Mouse (Mus musculus): Measurements from ENCODE around the gene Olfr1133. TPM values are rescaled to one million over a fixed set of nuclear protein-coding genes. Genes with fewer than 3 reads are reported as not detected.
"Not testable (repeated sequence)": the region's sequence is repeated elsewhere in the genome, so short reads cannot be mapped to it uniquely, and the experiment has no call there.

Gene Olfr1133
- not detected in 2 replicates for polyA plus RNA-seq (2016; fragmentation: Nextera tagmentation; extraction: Ambion mirVana)

DNA sequence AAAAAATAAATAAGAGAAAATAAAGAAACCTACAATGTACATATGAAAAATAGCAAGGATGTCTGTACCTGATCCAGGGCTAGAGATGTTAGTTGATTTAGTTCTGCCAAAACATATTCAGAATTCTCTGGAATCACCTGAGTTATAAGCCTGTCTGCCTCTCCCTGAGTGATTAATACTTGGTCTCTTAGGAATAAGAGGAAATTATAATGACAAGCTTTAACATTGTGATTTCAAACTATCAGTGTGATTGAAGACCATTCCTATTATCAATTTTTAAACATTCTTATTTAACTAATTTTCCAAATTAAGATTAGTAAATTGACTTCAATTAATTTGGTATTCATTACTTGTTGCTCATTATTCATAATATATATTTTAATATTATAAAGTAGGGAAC lies at the start of gene Olfr1133:
Gene Olfr1133 (minus strand): TSS at position 101 of the 400 bp plus-strand sequence.
- no peak for DNase-seq (ENCODE audit: low spot score)
- no peak within 1 kb of the TSS for H3K27ac ChIP-seq
- H3K27me3 ChIP-seq (ENCODE audit: low read depth, poor library complexity, severe bottlenecking): no peaks in the 10 kb centered on the region
- no peaks in the 10 kb centered on the region for H3K36me3 ChIP-seq
- H3K4me3 ChIP-seq: no peak within 1 kb of the TSS
- H3K4me1 ChIP-seq: no peaks in the 10 kb centered on the region
- H3K9me3 ChIP-seq (replicated peaks): no peaks in the 10 kb centered on the region

DNA sequence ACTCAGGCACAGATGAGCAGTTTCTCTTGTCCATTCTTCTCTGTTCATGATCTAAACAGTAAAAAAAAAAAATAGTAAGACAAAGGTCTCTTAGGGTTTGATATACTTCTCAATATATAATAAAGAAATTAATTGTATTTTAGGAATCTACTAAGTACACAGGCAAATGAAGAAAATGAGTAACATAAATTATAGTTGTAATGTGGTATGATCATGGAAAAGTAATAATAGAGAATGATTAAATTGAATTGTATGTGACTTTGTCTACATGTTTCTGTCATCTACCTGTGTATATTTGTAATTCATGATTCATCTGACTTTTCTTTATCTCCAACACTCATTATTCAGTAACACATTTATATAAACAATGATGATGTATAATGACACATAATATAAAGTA lies 46.7 kb upstream of the Olfr1133 start, which contains the start of gene Olfr1136:
Gene Olfr1136 (minus strand): TSS at position 101 of the 400 bp plus-strand sequence.
- H3K27me3 ChIP-seq (ENCODE audit: low read depth, poor library complexity, severe bottlenecking): no peaks in the 10 kb centered on the region
- H3K36me3 ChIP-seq: no peaks in the 10 kb centered on the region
- no peak within 1 kb of the TSS for H3K27ac ChIP-seq
- no peak within 1 kb of the TSS for H3K4me3 ChIP-seq
- no peaks in the 10 kb centered on the region for H3K4me1 ChIP-seq
- H3K9me3 ChIP-seq (replicated peaks): no peaks in the 10 kb centered on the region
- no peak for DNase-seq (ENCODE audit: low spot score)

DNA sequence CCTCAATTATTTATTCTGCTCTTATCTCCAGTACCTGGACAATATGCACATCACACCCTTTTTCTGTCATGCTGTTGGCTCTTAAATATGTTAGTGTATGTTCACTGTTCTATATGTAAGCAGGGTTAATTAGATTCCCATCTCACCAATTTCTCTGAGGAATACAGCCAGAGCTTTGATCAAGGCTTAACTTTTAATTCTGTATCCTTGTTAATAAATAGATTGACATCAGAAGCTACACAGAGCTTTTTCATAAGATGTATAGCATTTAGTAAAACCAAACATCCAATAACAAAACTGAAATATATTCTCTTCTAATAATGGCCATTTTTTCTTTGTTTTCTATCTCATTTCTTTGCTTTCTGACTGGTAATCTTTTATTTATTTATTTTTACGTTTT lies 26.4 kb upstream of the Olfr1133 start, which contains the start of gene Olfr1135:
Gene Olfr1135 (minus strand): TSS at position 101 of the 400 bp plus-strand sequence.
- 38% methylated on average over 1 of the region's 1 CpGs for WGBS
- H3K36me3 ChIP-seq: no peaks in the 10 kb centered on the region
- no peak within 1 kb of the TSS for H3K4me3 ChIP-seq
- no peaks in the 10 kb centered on the region for H3K9me3 ChIP-seq (replicated peaks)
- no peaks in the 10 kb centered on the region for H3K4me1 ChIP-seq
- DNase-seq (ENCODE audit: low spot score): no peak
- no peaks in the 10 kb centered on the region for H3K27me3 ChIP-seq (ENCODE audit: low read depth, poor library complexity, severe bottlenecking)
- no peak within 1 kb of the TSS for H3K27ac ChIP-seq

DNA sequence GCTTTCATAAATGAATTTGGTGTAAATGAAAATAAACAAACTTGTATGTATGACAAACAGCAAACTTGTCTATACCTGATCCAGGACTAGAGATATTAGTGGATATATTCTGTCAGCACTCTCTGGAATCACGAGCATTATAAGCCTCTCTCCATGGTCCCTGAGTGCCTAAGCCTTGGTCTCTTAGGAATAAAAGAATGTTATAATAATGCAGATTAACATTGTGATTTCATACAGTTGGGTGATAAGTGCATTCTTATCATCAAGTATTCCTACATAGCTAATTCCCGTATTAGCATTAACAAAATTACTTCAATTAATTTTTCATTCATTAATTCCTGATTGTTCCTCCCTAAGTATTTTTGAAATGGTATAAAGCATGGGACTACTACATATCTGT lies 11.2 kb upstream of the Olfr1133 start, which contains the start of gene Olfr1134:
Gene Olfr1134 (minus strand): TSS at position 101 of the 400 bp plus-strand sequence.
- H3K9me3 ChIP-seq (replicated peaks): no peaks in the 10 kb centered on the region
- H3K36me3 ChIP-seq: no peaks in the 10 kb centered on the region
- 90% methylated on average over 2 of the region's 2 CpGs for WGBS
- DNase-seq (ENCODE audit: low spot score): no peak
- no peaks in the 10 kb centered on the region for H3K4me1 ChIP-seq
- H3K27me3 ChIP-seq (ENCODE audit: low read depth, poor library complexity, severe bottlenecking): no peaks in the 10 kb centered on the region
- H3K4me3 ChIP-seq: no peak within 1 kb of the TSS
- no peak within 1 kb of the TSS for H3K27ac ChIP-seq

DNA sequence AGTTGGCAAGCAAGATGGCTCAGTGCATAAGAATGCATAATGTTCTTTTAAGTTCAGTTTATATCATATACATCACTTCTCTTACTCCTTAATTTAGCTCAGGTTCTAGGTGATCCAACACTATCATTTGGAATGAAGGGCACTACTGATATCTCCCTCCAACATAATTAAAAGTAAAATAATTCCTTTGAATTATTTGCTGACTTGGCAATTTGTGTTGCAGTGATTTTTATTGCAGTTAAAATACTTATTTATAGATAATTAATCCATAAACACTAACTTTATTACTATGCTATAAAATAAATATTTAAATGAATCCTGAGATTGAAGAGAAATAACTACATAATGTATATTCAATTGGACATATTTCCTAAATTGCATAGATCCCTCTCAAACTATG lies 4.7 kb downstream of the Olfr1133 start:
- Histone ChIP-seq H3K4me1 (no peaks in the 10 kb centered on the region), H3K27me3 (ENCODE audit: low read depth, poor library complexity, severe bottlenecking) (no peaks in the 10 kb centered on the region), H3K36me3 (no peaks in the 10 kb centered on the region), H3K9me3 (replicated peaks) (no peaks in the 10 kb centered on the region), H3K27ac (no peak overlapping the region), H3K4me3 (no peak overlapping the region)
- DNase-seq (ENCODE audit: low spot score): no peak

DNA sequence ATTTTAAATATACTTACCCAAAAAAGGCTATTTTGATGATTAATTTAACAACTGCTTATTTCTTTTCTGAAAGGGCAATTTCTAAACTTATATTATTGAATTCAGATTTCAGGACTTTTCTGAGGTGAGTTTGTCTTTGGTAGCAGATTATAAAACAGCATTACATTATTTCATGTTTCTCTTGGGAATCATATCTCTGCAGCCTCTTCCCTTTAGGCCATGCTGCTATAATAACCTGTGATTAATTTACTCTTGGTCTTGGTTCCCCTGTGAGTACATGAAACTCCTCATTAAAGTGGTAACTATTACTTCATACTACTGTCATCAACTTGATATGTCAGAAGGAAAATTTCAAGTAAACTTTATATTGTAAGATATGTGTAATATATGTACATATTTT lies 9.7 kb downstream of the Olfr1133 start, which contains the start of gene Olfr1132:
Gene Olfr1132 (minus strand): TSS at position 101 of the 400 bp plus-strand sequence.
- Histone ChIP-seq H3K4me1 (no peaks in the 10 kb centered on the region), H3K9me3 (replicated peaks) (no peaks in the 10 kb centered on the region), H3K27me3 (ENCODE audit: low read depth, poor library complexity, severe bottlenecking) (no peaks in the 10 kb centered on the region), H3K27ac (no peak within 1 kb of the TSS), H3K4me3 (no peak within 1 kb of the TSS), H3K36me3 (no peaks in the 10 kb centered on the region)
- DNase-seq (ENCODE audit: low spot score): no peak

DNA sequence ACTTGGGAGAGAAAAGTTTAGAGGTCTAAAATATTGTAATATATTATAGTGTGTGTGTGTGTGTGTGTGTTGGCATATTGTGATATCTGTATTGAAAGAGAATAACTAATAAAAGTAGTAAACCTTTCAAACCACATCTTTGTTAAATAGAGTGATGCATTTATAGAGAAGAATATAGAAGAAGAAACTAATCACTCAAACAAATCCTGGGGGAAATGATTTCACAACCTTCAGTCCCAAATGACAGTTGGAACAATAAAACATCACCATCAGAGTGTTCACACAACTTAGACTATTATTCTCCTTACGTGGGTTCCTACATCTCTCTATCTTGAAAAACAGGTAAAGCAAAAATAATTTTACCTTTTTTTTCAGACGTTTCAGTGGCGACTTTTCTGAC lies 20.4 kb downstream of the Olfr1133 start, which contains the start of gene Olfr1131:
Gene Olfr1131 (plus strand): TSS at position 301 of the 400 bp plus-strand sequence.
- H3K4me1 ChIP-seq: no peaks in the 10 kb centered on the region
- no peaks in the 10 kb centered on the region for H3K9me3 ChIP-seq (replicated peaks)
- H3K36me3 ChIP-seq: no peaks in the 10 kb centered on the region
- no peak for DNase-seq (ENCODE audit: low spot score)
- H3K27ac ChIP-seq: no peak within 1 kb of the TSS
- no peak within 1 kb of the TSS for H3K4me3 ChIP-seq
- H3K27me3 ChIP-seq (ENCODE audit: low read depth, poor library complexity, severe bottlenecking): no peaks in the 10 kb centered on the region
- WGBS: 72% methylated on average over 3 of the region's 3 CpGs

DNA sequence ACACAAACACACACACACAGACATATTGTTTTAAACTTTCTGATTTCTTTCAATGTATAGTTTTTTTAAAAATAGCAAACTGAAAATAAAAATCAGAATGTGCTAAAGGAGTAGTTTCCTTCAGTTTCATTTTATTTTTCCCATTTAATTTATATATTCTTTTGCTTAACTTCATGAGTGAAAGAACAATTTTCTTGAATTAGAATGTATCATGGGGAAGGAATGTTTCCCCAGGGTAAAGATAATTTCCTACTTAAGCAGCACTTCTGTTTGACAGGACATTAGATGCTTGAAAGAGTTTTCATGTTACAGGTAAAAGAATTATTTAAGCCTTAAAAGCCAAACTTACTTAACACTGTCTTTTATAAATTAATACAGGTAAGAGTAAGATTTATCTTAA lies 41.3 kb downstream of the Olfr1133 start, which contains the start of gene Olfr1130:
Gene Olfr1130 (plus strand): TSS at position 301 of the 400 bp plus-strand sequence.
- not testable (repeated sequence) for H3K4me1 ChIP-seq; DNase-seq (ENCODE audit: low spot score); H3K27me3 ChIP-seq (ENCODE audit: low read depth, poor library complexity, severe bottlenecking); H3K27ac ChIP-seq; H3K36me3 ChIP-seq; H3K4me3 ChIP-seq; H3K9me3 ChIP-seq (replicated peaks)

Other genes starting within 250 kb of the Olfr1133 start
- not detected in 2 replicates for gene Olfr1123, start 230.7 kb downstream of the Olfr1133 start, polyA plus RNA-seq (2016; fragmentation: Nextera tagmentation; extraction: Ambion mirVana)
- 0.06 and 0.11 TPM in 2 replicates for gene Olfr1124, start 217.1 kb downstream of the Olfr1133 start, polyA plus RNA-seq (2016; fragmentation: Nextera tagmentation; extraction: Ambion mirVana)
- not detected in 2 replicates for gene Olfr1126, start 193.4 kb downstream of the Olfr1133 start, polyA plus RNA-seq (2016; fragmentation: Nextera tagmentation; extraction: Ambion mirVana)
- gene Pramel7, start 150.3 kb downstream of the Olfr1133 start, polyA plus RNA-seq (2016; fragmentation: Nextera tagmentation; extraction: Ambion mirVana): not detected in 2 replicates
- not detected in 2 replicates for gene Pramel6, start 140.8 kb downstream of the Olfr1133 start, polyA plus RNA-seq (2016; fragmentation: Nextera tagmentation; extraction: Ambion mirVana)
- gene Olfr153, start 115.6 kb downstream of the Olfr1133 start, polyA plus RNA-seq (2016; fragmentation: Nextera tagmentation; extraction: Ambion mirVana): not detected in 2 replicates
- gene Olfr1128, start 101.8 kb downstream of the Olfr1133 start, polyA plus RNA-seq (2016; fragmentation: Nextera tagmentation; extraction: Ambion mirVana): not detected in 2 replicates
- not detected in 2 replicates for gene Olfr1129, start 73.5 kb downstream of the Olfr1133 start, polyA plus RNA-seq (2016; fragmentation: Nextera tagmentation; extraction: Ambion mirVana)
- not detected in 2 replicates for gene Olfr1130, start 41.2 kb downstream of the Olfr1133 start, polyA plus RNA-seq (2016; fragmentation: Nextera tagmentation; extraction: Ambion mirVana)
- not detected in 2 replicates for gene Olfr1131, start 20.3 kb downstream of the Olfr1133 start, polyA plus RNA-seq (2016; fragmentation: Nextera tagmentation; extraction: Ambion mirVana)
- gene Olfr1132, start 9.8 kb downstream of the Olfr1133 start, polyA plus RNA-seq (2016; fragmentation: Nextera tagmentation; extraction: Ambion mirVana): not detected in 2 replicates
- not detected in 2 replicates for gene Olfr1134, start 11.1 kb upstream of the Olfr1133 start, polyA plus RNA-seq (2016; fragmentation: Nextera tagmentation; extraction: Ambion mirVana)
- not detected in 2 replicates for gene Olfr1135, start 26.3 kb upstream of the Olfr1133 start, polyA plus RNA-seq (2016; fragmentation: Nextera tagmentation; extraction: Ambion mirVana)
- gene Olfr1136, start 46.6 kb upstream of the Olfr1133 start, polyA plus RNA-seq (2016; fragmentation: Nextera tagmentation; extraction: Ambion mirVana): not detected in 2 replicates
- gene Olfr1137, start 65.8 kb upstream of the Olfr1133 start, polyA plus RNA-seq (2016; fragmentation: Nextera tagmentation; extraction: Ambion mirVana): not detected in 2 replicates
- gene Olfr1138, start 92.6 kb upstream of the Olfr1133 start, polyA plus RNA-seq (2016; fragmentation: Nextera tagmentation; extraction: Ambion mirVana): not detected in 2 replicates
- not detected in 2 replicates for gene Olfr1140, start 96.4 kb upstream of the Olfr1133 start, polyA plus RNA-seq (2016; fragmentation: Nextera tagmentation; extraction: Ambion mirVana)
- gene Olfr1141, start 106.6 kb upstream of the Olfr1133 start, polyA plus RNA-seq (2016; fragmentation: Nextera tagmentation; extraction: Ambion mirVana): not detected in 2 replicates
- not detected in 2 replicates for gene Olfr152, start 132.1 kb upstream of the Olfr1133 start, polyA plus RNA-seq (2016; fragmentation: Nextera tagmentation; extraction: Ambion mirVana)
- not detected in 2 replicates for gene Olfr1143, start 153.2 kb upstream of the Olfr1133 start, polyA plus RNA-seq (2016; fragmentation: Nextera tagmentation; extraction: Ambion mirVana)
- gene Olfr1145, start 162.4 kb upstream of the Olfr1133 start, polyA plus RNA-seq (2016; fragmentation: Nextera tagmentation; extraction: Ambion mirVana): not detected in 2 replicates
- not detected in 2 replicates for gene Olfr1148, start 183.2 kb upstream of the Olfr1133 start, polyA plus RNA-seq (2016; fragmentation: Nextera tagmentation; extraction: Ambion mirVana)
- not detected in 2 replicates for gene Olfr1150-ps1, start 196.6 kb upstream of the Olfr1133 start, polyA plus RNA-seq (2016; fragmentation: Nextera tagmentation; extraction: Ambion mirVana)
- gene Olfr1151, start 208.5 kb upstream of the Olfr1133 start, polyA plus RNA-seq (2016; fragmentation: Nextera tagmentation; extraction: Ambion mirVana): not detected in 2 replicates
- gene Olfr1152, start 219.1 kb upstream of the Olfr1133 start, polyA plus RNA-seq (2016; fragmentation: Nextera tagmentation; extraction: Ambion mirVana): 0.03 TPM in 1 of 2 replicates, not detected in the other
- not detected in 2 replicates for gene Olfr1153, start 247.6 kb upstream of the Olfr1133 start, polyA plus RNA-seq (2016; fragmentation: Nextera tagmentation; extraction: Ambion mirVana)